Mouse (Mus musculus) midbrain, embryonic 10.5 days (tissue): ENCODE results near the gene Phf1. TPM values are rescaled to one million over a fixed set of nuclear protein-coding genes. Genes with fewer than 3 reads are reported as not detected.

Experiments
- DNase-seq: peaks from one replicate; pipeline ENCODE4 v3.0.0-alpha.2; 2017; ENCODE audit warnings: low spot score
- H3K27ac ChIP-seq: fragments of 300-500 bp; sonication (generic); replicated peaks from 2 replicates; pipeline ENCODE4 v1.5.1; 2016; ENCODE audit warnings: mild to moderate bottlenecking
- H3K27me3 ChIP-seq: fragments of 300-500 bp; sonication (generic); 2 replicates; pipeline ENCODE4 v1.6.1; 2016; ENCODE audit warnings: low read depth, mild to moderate bottlenecking; ENCODE audit not compliant: poor library complexity, severe bottlenecking
- H3K36me3 ChIP-seq: fragments of 300-500 bp; sonication (generic); 2 replicates; pipeline ENCODE4 v1.6.1; 2016; ENCODE audit warnings: mild to moderate bottlenecking, moderate library complexity
- H3K4me1 ChIP-seq: fragments of 300-500 bp; sonication (generic); 2 replicates; pipeline ENCODE4 v1.6.1; 2016
- H3K4me3 ChIP-seq: fragments of 300-500 bp; sonication (generic); 2 replicates; pipeline ENCODE4 v1.5.1; 2016; ENCODE audit warnings: mild to moderate bottlenecking, moderate library complexity
- H3K9me3 ChIP-seq: fragments of 300-500 bp; sonication (generic); replicated peaks from 2 replicates; pipeline ENCODE4 v1.6.1; 2016; ENCODE audit warnings: mild to moderate bottlenecking
- WGBS: fragments of 180-500 bp; shearing (Covaris S2); methylation state at CpG from one replicate; pipeline ENCODE4 v1.1.7; 2016; 5-methylcytosine and 5-hydroxymethylcytosine counted together
- polyA plus RNA-seq: library from polyadenylated mRNA; unstranded; fragments of >200 nt; fragmentation: Nextera tagmentation; extraction: Ambion mirVana; gene quantifications from 2 replicates; pipeline ENCODE4 v1.2.1, GENCODE M21; 2016

Phf1 gene
- polyA plus RNA-seq, 1 experiment from 2014 or later: 3.1 TPM

GRCm38 (mm10) chr17:26948316-26949050 is 15.6 kb downstream of the Phf1 start:
- H3K36me3 ChIP-seq: peaks cover 9% of the 10 kb centered on the region
- 0 out of 2 replicates have a peak, but pooled peaks cover 9% of the 10 kb centered on the region for H3K27me3 ChIP-seq
- 2% methylated on average over 41 of the region's 87 CpGs for WGBS
- H3K27ac ChIP-seq: peak overlapping the region; percentile 92
- DNase-seq: peak; percentile 76
- H3K9me3 ChIP-seq: no peaks in the 10 kb centered on the region
- H3K4me3 ChIP-seq: peak overlapping the region; percentile 80
- H3K4me1 ChIP-seq: peaks cover 92% of the 10 kb centered on the region

DNA sequence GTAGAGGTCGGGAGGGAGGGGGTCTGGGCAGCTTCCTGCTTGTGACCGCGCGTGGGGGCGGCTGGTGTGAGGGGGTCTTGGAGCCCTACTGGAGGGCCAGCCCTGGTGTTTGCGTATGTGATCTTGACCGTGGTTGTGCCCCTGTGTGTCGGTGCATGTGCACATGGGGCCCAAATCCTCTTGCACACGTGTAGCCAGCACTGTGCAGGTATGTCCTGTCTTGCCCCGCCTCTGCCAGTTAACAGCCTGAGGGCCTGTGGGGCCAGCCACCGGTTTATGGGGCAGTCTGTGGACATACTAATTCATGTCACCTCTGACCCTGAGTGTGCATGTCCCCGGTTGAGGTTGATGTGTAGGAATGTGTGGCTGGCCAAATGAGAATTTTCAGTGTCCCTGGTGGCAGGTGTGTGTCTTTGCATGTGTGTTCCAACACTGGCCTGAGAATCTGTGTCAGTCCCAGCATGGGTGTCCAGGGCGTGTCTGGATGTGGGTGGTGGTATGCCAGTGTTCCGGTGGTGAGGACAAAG is 16.3 kb downstream of the Phf1 start:
- Histone ChIP-seq H3K4me1 (peaks cover 98% of the 10 kb centered on the region), H3K27ac (peak overlapping the region; percentile 92), H3K4me3 (peak overlapping the region; percentile 80), H3K9me3 (no peaks in the 10 kb centered on the region), H3K27me3 (0 out of 2 replicates have a peak, but pooled peaks cover 12% of the 10 kb centered on the region), H3K36me3 (peaks cover 9% of the 10 kb centered on the region)
- DNase-seq: peak; percentile 47
- 17% methylated on average over 8 of the region's 14 CpGs for WGBS

DNA sequence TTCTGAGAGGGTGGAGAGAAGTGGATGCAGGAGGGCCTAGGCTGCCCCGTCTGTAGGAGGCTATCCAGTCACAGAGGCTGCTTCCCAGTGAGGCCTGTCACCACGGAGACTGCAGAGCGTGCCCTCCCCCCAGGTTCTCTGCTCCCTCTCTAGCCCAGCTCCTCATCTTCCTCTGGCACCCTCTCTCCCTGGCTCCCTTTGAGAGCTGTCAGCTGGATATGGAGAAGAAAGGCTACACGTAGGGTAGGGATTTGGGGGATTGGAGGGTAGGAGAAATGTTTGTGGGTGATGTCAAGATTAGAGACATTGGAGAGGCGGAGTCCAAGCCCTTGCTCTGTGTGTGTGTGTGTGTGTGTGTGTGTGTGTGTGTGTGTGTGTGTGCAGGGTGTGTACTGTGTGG is 17.0 kb downstream of the Phf1 start:
- H3K36me3 ChIP-seq: peaks cover 6% of the 10 kb centered on the region
- H3K27ac ChIP-seq: peak overlapping the region; percentile 92
- no peaks in the 10 kb centered on the region for H3K9me3 ChIP-seq
- peaks cover 96% of the 10 kb centered on the region for H3K4me1 ChIP-seq
- WGBS: 31% methylated on average over 5 of the region's 5 CpGs
- 0 out of 2 replicates have a peak, but pooled peaks cover 12% of the 10 kb centered on the region for H3K27me3 ChIP-seq
- peak overlapping the region; percentile 80 for H3K4me3 ChIP-seq
- no peak for DNase-seq

DNA sequence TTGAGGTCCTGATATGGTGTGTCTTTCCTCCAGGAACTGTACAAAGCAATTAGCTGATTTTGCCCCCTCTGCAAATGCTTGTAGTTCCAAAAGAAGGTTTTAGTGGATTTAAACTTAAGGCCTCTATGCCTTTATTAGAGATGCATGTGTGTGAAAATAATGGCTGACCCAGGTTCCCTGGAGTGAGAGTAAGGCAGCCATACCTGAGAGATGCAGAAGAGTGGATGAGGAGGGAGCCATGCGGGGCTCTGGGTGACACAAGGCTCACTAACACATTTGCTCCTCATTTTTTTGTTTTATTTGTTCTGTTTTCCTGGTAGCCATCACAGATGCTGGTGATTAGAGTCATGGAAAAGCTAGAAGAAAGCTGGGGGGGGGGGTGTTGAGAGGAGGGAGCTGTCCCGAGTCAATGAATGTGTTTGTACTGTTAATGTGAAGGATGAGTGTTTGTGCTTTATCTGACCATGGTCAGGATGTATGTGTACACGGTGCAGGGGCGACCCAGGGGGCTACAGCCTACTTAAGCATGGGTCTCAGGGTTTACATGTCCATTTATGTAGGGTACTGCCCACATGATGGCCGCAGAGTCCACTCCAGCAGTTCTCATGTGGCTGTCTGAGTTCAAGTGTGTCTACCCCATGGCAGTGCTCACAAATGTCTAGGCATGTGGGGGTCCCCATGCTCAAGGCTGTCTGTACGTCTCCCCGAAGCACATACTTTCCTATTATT is 17.9 kb downstream of the Phf1 start:
- H3K4me3 ChIP-seq: peak overlapping the region; percentile 80
- peak overlapping the region; percentile 92 for H3K27ac ChIP-seq
- H3K27me3 ChIP-seq: 0 out of 2 replicates have a peak, but pooled peaks cover 12% of the 10 kb centered on the region
- peaks cover 13% of the 10 kb centered on the region for H3K36me3 ChIP-seq
- WGBS: 39% methylated on average over 7 of the region's 7 CpGs
- H3K4me1 ChIP-seq: peaks cover 90% of the 10 kb centered on the region
- H3K9me3 ChIP-seq: no peaks in the 10 kb centered on the region
- no peak for DNase-seq

DNA sequence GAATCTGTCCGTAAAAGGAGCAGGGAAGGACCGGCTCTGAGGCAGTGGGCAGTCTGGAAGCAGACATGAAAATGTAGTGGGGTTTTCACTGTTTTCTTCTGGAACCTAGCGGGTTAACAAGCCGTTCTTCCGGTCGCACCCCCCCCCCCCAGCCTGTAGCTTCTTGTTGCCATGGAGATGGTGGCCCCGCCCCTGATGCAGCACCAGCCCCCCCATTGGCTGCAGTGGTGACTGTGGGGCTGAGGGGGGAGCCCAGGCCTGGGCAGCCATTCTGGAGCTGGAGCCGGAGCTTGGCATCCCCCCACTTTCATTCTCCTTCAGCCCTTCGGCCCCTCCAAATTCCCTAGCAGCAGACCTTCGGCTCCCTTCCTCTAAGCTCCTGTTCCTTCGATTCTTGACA is 18.6 kb downstream of the Phf1 start:
- under 1% methylated on average over 11 of the region's 11 CpGs for WGBS
- H3K9me3 ChIP-seq: no peaks in the 10 kb centered on the region
- H3K27me3 ChIP-seq: 0 out of 2 replicates have a peak, but pooled peaks cover 12% of the 10 kb centered on the region
- H3K27ac ChIP-seq: peak overlapping the region; percentile 87
- H3K36me3 ChIP-seq: peaks cover 20% of the 10 kb centered on the region
- H3K4me1 ChIP-seq: peaks cover 83% of the 10 kb centered on the region
- peak; percentile 90 for DNase-seq
- peak overlapping the region; percentile 80 for H3K4me3 ChIP-seq

GRCm38 (mm10) chr17:26951952-26952877 is 19.4 kb downstream of the Phf1 start:
- Histone ChIP-seq H3K4me1 (peaks cover 75% of the 10 kb centered on the region), H3K36me3 (peaks cover 28% of the 10 kb centered on the region), H3K27me3 (0 out of 2 replicates have a peak, but pooled peaks cover 12% of the 10 kb centered on the region), H3K27ac (peak overlapping the region; percentile 87), H3K4me3 (peak overlapping the region; percentile 80), H3K9me3 (no peaks in the 10 kb centered on the region)
- DNase-seq: peak; percentile 28
- under 1% methylated on average over 23 of the region's 23 CpGs for WGBS

GRCm38 (mm10) chr17:26953201-26953600 is 20.3 kb downstream of the Phf1 start:
- DNase-seq: no peak
- 15% methylated on average over 6 of the region's 6 CpGs for WGBS
- H3K4me1 ChIP-seq: peaks cover 66% of the 10 kb centered on the region
- H3K9me3 ChIP-seq: no peaks in the 10 kb centered on the region
- H3K36me3 ChIP-seq: peaks cover 38% of the 10 kb centered on the region
- H3K27ac ChIP-seq: peak overlapping the region; percentile 87
- H3K4me3 ChIP-seq: peak overlapping the region; percentile 80
- 0 out of 2 replicates have a peak, but pooled peaks cover 12% of the 10 kb centered on the region for H3K27me3 ChIP-seq

DNA sequence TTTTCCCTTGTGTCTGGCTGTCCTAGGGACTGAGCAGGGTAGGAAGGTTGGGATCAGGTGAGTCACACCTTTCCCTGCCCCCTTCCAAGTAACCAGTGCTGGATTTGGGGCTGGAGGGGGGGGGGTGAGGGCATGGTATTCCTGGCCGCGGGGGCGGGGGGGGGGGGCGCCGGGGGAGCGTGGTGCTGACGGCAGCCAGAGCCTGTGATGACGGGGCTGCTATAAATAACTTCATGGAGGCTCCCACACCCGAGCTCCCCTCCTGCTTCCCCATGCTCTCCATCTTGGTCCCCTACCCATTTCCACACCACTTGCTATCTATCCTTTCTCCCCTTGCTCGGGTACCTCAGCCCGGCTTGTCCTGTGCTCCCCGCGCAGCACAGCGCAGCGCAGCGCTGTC is 20.9 kb downstream of the Phf1 start:
- Histone ChIP-seq H3K4me1 (peaks cover 62% of the 10 kb centered on the region), H3K27me3 (0 out of 2 replicates have a peak, but pooled peaks cover 12% of the 10 kb centered on the region), H3K4me3 (peak overlapping the region; percentile 80), H3K27ac (peak overlapping the region; percentile 64), H3K9me3 (no peaks in the 10 kb centered on the region), H3K36me3 (peaks cover 43% of the 10 kb centered on the region)
- WGBS: 16% methylated on average over 15 of the region's 16 CpGs
- no peak for DNase-seq

DNA sequence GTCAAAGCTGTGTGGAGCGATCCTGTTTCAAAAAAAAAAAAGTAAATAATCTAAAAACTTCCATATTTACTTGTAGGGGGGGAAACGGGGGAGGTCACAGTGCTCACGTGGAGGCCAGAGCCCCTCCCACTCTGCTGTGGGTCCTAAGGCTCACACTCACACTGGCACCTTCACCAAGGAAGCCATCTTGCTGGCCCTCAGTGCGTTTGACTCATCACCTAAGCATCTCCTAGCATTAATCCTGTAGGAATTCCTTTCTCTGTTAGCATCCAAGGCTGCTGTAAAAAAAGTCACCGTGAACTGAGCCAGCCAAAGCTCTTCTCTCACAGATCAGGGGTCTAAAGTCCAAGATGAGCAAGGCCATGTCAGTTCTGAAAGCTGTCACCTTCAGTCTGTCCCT is 23.5 kb downstream of the Phf1 start:
- H3K27ac ChIP-seq: no peak overlapping the region
- 0 out of 2 replicates have a peak, but pooled peaks cover 12% of the 10 kb centered on the region for H3K27me3 ChIP-seq
- H3K36me3 ChIP-seq: peaks cover 69% of the 10 kb centered on the region
- WGBS: 85% methylated on average over 5 of the region's 5 CpGs
- H3K4me1 ChIP-seq: peaks cover 36% of the 10 kb centered on the region
- DNase-seq: no peak
- no peak overlapping the region for H3K4me3 ChIP-seq
- H3K9me3 ChIP-seq: no peaks in the 10 kb centered on the region

- H3K36me3 ChIP-seq: peaks cover 75% of the 10 kb centered on the region
Observed at GRCm38 (mm10) chr17:26956895-26957294, 24.0 kb downstream of the Phf1 start.

DNA sequence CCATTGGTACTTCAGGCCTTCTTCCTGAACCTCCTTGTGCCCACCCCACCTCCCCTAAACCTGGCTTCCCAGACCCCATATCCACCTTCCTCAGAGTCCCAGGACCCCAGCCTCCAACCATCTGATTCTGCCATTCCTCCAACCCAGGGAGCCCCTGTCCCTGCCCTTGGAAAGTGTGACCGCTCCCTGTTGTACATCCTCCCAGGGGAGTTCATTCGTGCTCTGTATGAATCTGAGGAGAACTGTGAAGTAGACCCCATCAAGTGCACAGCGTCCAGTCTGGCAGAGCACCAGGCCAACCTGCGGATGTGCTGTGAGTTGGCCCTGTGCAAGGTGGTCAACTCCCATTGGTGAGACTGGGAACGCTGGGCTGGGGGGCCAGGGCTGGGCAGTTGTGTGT is 25.0 kb downstream of the Phf1 start:
- Histone ChIP-seq H3K9me3 (no peaks in the 10 kb centered on the region), H3K4me1 (peaks cover 20% of the 10 kb centered on the region), H3K4me3 (no peak overlapping the region), H3K27ac (no peak overlapping the region), H3K27me3 (0 out of 2 replicates have a peak, but pooled peaks cover 9% of the 10 kb centered on the region), H3K36me3 (peaks cover 85% of the 10 kb centered on the region)
- DNase-seq: no peak
- WGBS: 95% methylated on average over 5 of the region's 5 CpGs

More at GRCm38 (mm10) chr17:26956895-26957294, 24.0 kb downstream of the Phf1 start:
- no peak for DNase-seq
- H3K9me3 ChIP-seq: no peaks in the 10 kb centered on the region
- no peak overlapping the region for H3K4me3 ChIP-seq
- no peak overlapping the region for H3K27ac ChIP-seq
- WGBS: 92% methylated on average over 18 of the region's 18 CpGs
- 0 out of 2 replicates have a peak, but pooled peaks cover 12% of the 10 kb centered on the region for H3K27me3 ChIP-seq
- H3K4me1 ChIP-seq: peaks cover 30% of the 10 kb centered on the region

- Histone ChIP-seq H3K36me3 (peaks cover 93% of the 10 kb centered on the region), H3K4me3 (no peak overlapping the region), H3K27ac (no peak overlapping the region), H3K4me1 (peaks cover 10% of the 10 kb centered on the region), H3K9me3 (no peaks in the 10 kb centered on the region), H3K27me3 (no peaks in the 10 kb centered on the region)
- DNase-seq: no peak
- WGBS: 66% methylated on average over 5 of the region's 5 CpGs
Observed at GRCm38 (mm10) chr17:26958880-26959279, 26.0 kb downstream of the Phf1 start.
